Mouse (Mus musculus) mouse trophoblast stem cell (cell line): ENCODE data around the gene Bend4.

Experiments used
- in situ Hi-C, 2 experiments: fragments of 300-500 bp; cut with MseI, MboI; formaldehyde crosslinking; loops; 2 replicates in 1 of 2; 3 replicates in 1 of 2; pipeline ENCODE4 v1.15.1; 2025

Gene Bend4

GRCm38 (mm10) chr5:67419407-67419806, 8.7 kb downstream of the Bend4 start:
- in situ Hi-C loops: no loop called here

- in situ Hi-C loops: no loop called here
Measured at GRCm38 (mm10) chr5:67411475-67411874, 16.6 kb downstream of the Bend4 start.

- in situ Hi-C loops: no loop called here
Measured at GRCm38 (mm10) chr5:67410426-67410825, 17.7 kb downstream of the Bend4 start.

- in situ Hi-C loops: no loop called here
Measured at GRCm38 (mm10) chr5:67408391-67408790, 19.7 kb downstream of the Bend4 start.

- in situ Hi-C loops: no loop called here
Measured at GRCm38 (mm10) chr5:67404919-67405318, 23.2 kb downstream of the Bend4 start.

- in situ Hi-C loops: no loop called here
Measured at GRCm38 (mm10) chr5:67404380-67404779, 23.7 kb downstream of the Bend4 start.

- in situ Hi-C loops: no loop called here
Measured at GRCm38 (mm10) chr5:67401612-67402011, 26.5 kb downstream of the Bend4 start.

- in situ Hi-C loops: no loop called here
Measured at GRCm38 (mm10) chr5:67400608-67401480, 27.3 kb downstream of the Bend4 start.

- in situ Hi-C loops: no loop called here
Measured at GRCm38 (mm10) chr5:67399876-67400607, 28.1 kb downstream of the Bend4 start.

- in situ Hi-C loops: no loop called here
Measured at GRCm38 (mm10) chr5:67397186-67397585, 30.9 kb downstream of the Bend4 start.

GRCm38 (mm10) chr5:67395211-67395851, 32.8 kb downstream of the Bend4 start:
- in situ Hi-C loops: no loop called here

GRCm38 (mm10) chr5:67393951-67394350, 34.2 kb downstream of the Bend4 start:
- in situ Hi-C loops: no loop called here

GRCm38 (mm10) chr5:67382556-67382955, 45.6 kb downstream of the Bend4 start:
- in situ Hi-C loops: no loop called here

GRCm38 (mm10) chr5:67381690-67382089, 46.4 kb downstream of the Bend4 start:
- in situ Hi-C loops: no loop called here

GRCm38 (mm10) chr5:67377044-67377621, 51.0 kb downstream of the Bend4 start:
- in situ Hi-C loops: no loop called here

GRCm38 (mm10) chr5:67362931-67363330, 65.2 kb downstream of the Bend4 start:
- in situ Hi-C loops: no loop called here

GRCm38 (mm10) chr5:67362316-67362715, 65.8 kb downstream of the Bend4 start:
- in situ Hi-C loops: no loop called here

GRCm38 (mm10) chr5:67348949-67349348, 79.2 kb downstream of the Bend4 start:
- in situ Hi-C loops: no loop called here

- in situ Hi-C loops: no loop called here
Measured at GRCm38 (mm10) chr5:67347060-67347459, 81.0 kb downstream of the Bend4 start.
